Mouse (Mus musculus) forebrain, embryonic 12.5 days (tissue): ENCODE results near the gene Cmtm3. TPM values are rescaled to one million over a fixed set of nuclear protein-coding genes. Genes with fewer than 3 reads are reported as not detected.
A peak's percentile ranks its signal among the peaks of the same experiment; 100 is the strongest.

Source experiments
- ATAC-seq: fragments of 200-750 bp; cut with Nextera tagmentation; 2 replicates; pipeline ENCODE4 v1.8.0; 2017; ENCODE audit warnings: moderate TSS enrichment; ENCODE audit not compliant: low FRiP score
- H3K27ac ChIP-seq: fragments of 300-500 bp; sonication (generic); 2 replicates; pipeline ENCODE4 v1.5.1; 2016; ENCODE audit warnings: mild to moderate bottlenecking
- H3K27me3 ChIP-seq: fragments of 300-500 bp; sonication (generic); 2 replicates; pipeline ENCODE4 v1.6.1; 2016; ENCODE audit warnings: mild to moderate bottlenecking
- H3K36me3 ChIP-seq: fragments of 300-500 bp; sonication (generic); replicated peaks from 2 replicates; pipeline ENCODE4 v1.6.1; 2016; ENCODE audit warnings: mild to moderate bottlenecking
- H3K4me1 ChIP-seq: fragments of 300-500 bp; sonication (generic); 2 replicates; pipeline ENCODE4 v1.6.1; 2016
- H3K4me2 ChIP-seq: fragments of 300-500 bp; sonication (generic); 2 replicates; pipeline ENCODE4 v1.6.1; 2016; ENCODE audit warnings: mild to moderate bottlenecking, moderate library complexity
- H3K4me3 ChIP-seq: fragments of 300-500 bp; sonication (generic); replicated peaks from 2 replicates; pipeline ENCODE4 v1.5.1; 2016; ENCODE audit warnings: mild to moderate bottlenecking
- H3K9ac ChIP-seq: fragments of 300-500 bp; sonication (generic); 2 replicates; pipeline ENCODE4 v1.6.1; 2016; ENCODE audit warnings: mild to moderate bottlenecking
- H3K9me3 ChIP-seq: fragments of 300-500 bp; sonication (generic); 2 replicates; pipeline ENCODE4 v1.6.1; 2016
- WGBS: fragments of 180-500 bp; shearing (Covaris S2); methylation state at CpG from one replicate; pipeline ENCODE4 v1.1.7; 2016; 5-methylcytosine and 5-hydroxymethylcytosine counted together
- polyA plus RNA-seq: library from polyadenylated mRNA; unstranded; fragments of >200 nt; fragmentation: Nextera tagmentation; extraction: Ambion mirVana; gene quantifications from 2 replicates; pipeline ENCODE4 v1.2.1, GENCODE M21; 2016

Gene Cmtm3
- polyA plus RNA-seq, 1 experiment from 2014 or later = 59.9 TPM

DNA sequence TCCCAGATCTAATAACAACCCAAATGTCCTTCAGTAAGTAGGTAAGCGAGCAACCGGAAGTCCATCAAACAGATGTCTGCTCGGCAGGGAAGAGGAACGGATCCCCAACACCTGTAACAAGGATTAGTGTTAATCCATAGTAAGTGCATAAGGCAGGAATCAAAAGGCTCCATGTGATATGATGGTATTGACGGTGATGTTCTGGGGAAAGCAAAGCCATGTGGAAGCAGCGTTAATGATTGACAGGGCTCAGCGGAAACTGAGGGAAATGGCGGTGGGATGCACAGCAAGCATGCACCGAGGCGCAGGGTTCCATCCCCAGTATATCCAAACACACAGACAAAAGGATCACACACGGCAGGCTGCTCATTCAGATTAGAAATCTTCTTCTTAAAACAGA, 35.1 kb downstream of the Cmtm3 start:
- H3K27ac ChIP-seq = no peak overlapping the region
- WGBS = 72% methylated on average over 11 of the region's 11 CpGs
- H3K36me3 ChIP-seq = no peaks in the 10 kb centered on the region
- H3K9ac ChIP-seq = no peak overlapping the region
- H3K27me3 ChIP-seq = no peaks in the 10 kb centered on the region
- no peak for ATAC-seq
- peaks cover 37% of the 10 kb centered on the region for H3K4me1 ChIP-seq
- H3K4me3 ChIP-seq = no peak overlapping the region
- H3K9me3 ChIP-seq = no peaks in the 10 kb centered on the region
- no peak overlapping the region for H3K4me2 ChIP-seq

DNA sequence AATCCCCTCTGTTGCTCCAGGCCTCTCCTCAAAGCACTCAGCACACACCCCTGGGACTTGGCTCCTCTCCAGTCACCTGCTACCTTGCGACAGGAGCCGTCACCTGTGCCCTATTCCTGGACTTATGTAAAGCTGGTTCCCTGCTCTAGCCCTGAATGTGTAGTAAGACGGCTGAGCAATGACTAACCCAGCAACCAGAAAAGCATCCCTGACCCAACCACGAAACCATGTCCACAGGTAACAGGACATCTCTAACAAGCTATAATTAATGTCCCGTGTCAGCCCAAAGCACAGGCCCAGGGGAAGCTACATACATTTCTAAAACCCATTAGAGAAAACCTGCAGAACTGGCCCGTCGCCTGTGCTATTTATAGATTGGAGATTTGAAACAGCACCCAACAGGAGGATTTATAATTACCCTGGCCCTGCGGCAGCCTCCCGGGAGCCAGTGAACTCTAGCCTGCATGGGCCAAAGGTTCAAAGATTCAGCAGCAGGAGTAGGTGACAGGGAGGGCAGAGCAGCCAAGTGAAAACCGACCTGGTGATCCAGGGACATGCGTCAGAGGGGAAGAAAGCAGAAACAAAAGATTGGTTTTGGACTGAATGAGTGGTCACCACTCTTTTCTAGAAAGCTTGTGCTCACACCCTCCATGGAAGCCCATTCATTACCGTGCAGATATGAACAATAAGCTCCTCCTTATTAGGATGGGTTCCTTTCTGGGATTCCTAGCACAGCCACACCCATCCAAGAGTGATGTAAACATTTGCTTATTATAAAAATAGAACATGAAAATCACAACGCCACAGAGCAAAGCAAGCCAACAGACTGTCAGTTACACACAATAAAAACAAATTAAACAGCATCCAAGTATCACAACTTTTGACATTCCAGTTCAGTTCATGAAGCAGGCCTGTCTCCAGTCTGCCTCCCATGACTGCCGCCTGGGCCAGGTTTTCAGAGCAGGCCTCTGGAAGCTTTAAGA, 35.9 kb downstream of the Cmtm3 start:
- Histone ChIP-seq H3K27ac (no peak overlapping the region), H3K9me3 (no peaks in the 10 kb centered on the region), H3K4me2 (no peak overlapping the region), H3K27me3 (no peaks in the 10 kb centered on the region), H3K36me3 (no peaks in the 10 kb centered on the region), H3K9ac (no peak overlapping the region), H3K4me3 (no peak overlapping the region), H3K4me1 (peaks cover 31% of the 10 kb centered on the region)
- 46% methylated on average over 14 of the region's 14 CpGs for WGBS
- no peak for ATAC-seq

DNA sequence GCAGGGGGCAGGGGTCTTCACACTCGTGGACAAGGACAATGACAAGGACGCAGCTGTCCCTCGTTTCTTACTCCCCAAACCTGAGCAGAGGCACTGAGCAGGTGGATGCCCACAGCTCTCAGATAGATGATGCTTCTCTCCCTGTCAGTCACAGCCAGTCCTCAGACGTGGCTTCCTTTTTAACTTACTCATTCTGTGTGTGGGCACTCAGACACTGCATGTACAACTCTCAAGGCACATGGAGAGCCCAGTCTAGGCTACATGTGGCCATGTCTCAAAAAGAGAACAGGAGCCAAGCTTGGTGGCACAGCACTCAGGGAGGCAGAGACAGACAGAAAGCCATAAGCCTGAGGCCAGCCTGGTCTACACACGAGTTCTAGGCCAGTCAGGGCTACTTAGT, 36.7 kb downstream of the Cmtm3 start:
- Histone ChIP-seq H3K9me3 (no peaks in the 10 kb centered on the region), H3K27me3 (no peaks in the 10 kb centered on the region), H3K27ac (no peak overlapping the region), H3K4me3 (no peak overlapping the region), H3K4me2 (no peak overlapping the region), H3K4me1 (peaks cover 31% of the 10 kb centered on the region), H3K9ac (no peak overlapping the region), H3K36me3 (no peaks in the 10 kb centered on the region)
- WGBS = 45% methylated on average over 5 of the region's 5 CpGs
- ATAC-seq = 0 out of 2 replicates have a peak, but pooled peaks have one; percentile 27

DNA sequence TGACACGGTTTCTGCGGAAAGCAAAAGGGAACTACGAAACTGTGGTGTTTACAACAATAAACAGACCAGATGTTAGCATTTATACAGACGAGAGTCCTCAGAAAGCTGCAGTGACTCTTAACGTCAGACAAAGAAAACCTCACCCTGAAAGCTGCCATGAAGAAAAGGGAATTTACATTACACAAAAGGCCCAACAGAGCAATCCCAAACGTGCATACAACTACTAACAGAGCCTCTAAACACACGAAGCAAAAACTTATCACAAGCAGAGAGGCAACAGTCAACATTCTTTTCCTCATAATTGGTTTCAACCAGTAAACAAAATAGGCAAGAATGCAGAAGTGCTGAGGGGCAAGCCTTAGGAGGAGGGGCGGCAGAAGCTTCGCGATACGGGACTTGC, 37.5 kb downstream of the Cmtm3 start:
- no peak overlapping the region for H3K4me2 ChIP-seq
- H3K4me3 ChIP-seq = no peak overlapping the region
- no peak overlapping the region for H3K9ac ChIP-seq
- no peaks in the 10 kb centered on the region for H3K27me3 ChIP-seq
- no peak for ATAC-seq
- peaks cover 30% of the 10 kb centered on the region for H3K4me1 ChIP-seq
- no peak overlapping the region for H3K27ac ChIP-seq
- WGBS = 27% methylated on average over 11 of the region's 11 CpGs
- H3K36me3 ChIP-seq = no peaks in the 10 kb centered on the region
- no peaks in the 10 kb centered on the region for H3K9me3 ChIP-seq

DNA sequence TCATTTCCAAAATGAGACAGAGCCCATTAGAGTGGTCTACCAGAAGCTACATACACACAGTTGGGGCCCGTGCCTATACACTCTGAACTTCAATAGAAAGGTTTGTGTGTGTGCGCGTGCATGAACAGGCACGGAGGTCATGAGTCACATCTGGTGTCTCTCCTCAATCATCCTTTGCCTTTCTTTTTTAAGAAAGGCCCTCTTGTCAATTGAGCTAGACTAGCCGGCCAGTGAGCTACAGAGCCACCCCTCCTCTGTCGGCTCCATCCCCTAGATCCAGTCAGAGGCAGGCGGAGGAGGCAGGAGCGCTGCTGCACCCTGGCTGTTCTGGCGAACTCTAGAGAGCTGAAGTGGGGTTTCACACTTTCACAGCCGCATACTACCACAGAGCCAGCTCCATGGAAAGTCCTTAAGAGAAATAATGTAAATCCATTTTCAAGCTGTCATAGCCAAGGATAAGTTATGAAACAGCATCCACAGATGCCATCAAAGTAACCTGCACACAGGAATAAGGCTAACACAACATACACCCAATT, 40.2 kb downstream of the Cmtm3 start:
- Histone ChIP-seq H3K9me3 (no peaks in the 10 kb centered on the region), H3K36me3 (no peaks in the 10 kb centered on the region), H3K9ac (no peak overlapping the region), H3K27ac (no peak overlapping the region), H3K4me1 (peaks cover 30% of the 10 kb centered on the region), H3K4me3 (no peak overlapping the region), H3K4me2 (no peak overlapping the region), H3K27me3 (no peaks in the 10 kb centered on the region)
- WGBS = 60% methylated on average over 10 of the region's 10 CpGs
- ATAC-seq = no peak

DNA sequence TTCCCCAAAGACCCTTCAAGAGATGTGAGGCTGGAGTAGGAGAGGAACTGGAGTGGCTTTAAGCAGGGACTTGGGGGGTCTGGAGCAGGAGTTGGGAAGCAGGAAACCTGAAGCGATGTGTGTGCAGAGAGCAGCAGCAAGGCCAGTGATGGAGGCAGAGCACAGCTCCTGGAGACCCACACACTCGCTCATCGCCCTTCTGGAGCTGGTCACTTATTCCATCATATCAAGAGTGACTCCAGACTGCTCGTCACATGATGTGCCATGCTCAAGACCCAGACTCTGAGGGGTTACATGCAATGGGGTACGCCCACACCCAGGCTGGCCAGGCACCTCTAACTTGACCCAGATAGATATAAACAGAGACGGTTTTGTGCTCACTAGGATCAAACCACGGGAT, 41.1 kb downstream of the Cmtm3 start:
- no peaks in the 10 kb centered on the region for H3K9me3 ChIP-seq
- WGBS = 90% methylated on average over 7 of the region's 7 CpGs
- no peak overlapping the region for H3K27ac ChIP-seq
- H3K27me3 ChIP-seq = no peaks in the 10 kb centered on the region
- H3K4me3 ChIP-seq = no peak overlapping the region
- H3K4me1 ChIP-seq = peaks cover 23% of the 10 kb centered on the region
- no peak overlapping the region for H3K9ac ChIP-seq
- no peak overlapping the region for H3K4me2 ChIP-seq
- ATAC-seq = no peak
- H3K36me3 ChIP-seq = no peaks in the 10 kb centered on the region

DNA sequence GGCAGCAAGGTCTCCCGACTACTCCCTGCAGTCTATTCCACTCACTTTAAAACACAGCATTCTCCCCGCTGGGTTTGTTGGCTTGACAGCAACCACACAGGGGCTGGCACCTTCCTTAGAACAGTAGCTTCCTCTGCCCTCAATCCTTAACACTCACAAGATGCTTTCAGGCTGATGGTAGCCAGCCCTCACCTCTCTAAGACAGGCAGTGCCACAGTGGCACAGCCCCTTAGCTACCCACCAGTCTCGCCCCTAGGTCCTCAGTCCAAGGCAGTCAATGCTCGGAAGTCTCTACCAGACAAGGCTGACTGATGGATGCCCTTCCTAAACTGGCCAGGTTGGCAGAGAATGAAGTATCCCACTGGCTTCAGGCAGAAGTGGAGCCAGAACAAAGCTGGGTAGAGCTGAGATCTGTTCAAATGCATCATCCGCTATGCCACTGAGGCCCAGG, 41.8 kb downstream of the Cmtm3 start:
- 83% methylated on average over 5 of the region's 5 CpGs for WGBS
- Histone ChIP-seq H3K9me3 (no peaks in the 10 kb centered on the region), H3K4me3 (no peak overlapping the region), H3K9ac (no peak overlapping the region), H3K27ac (no peak overlapping the region), H3K4me2 (no peak overlapping the region), H3K4me1 (peaks cover 23% of the 10 kb centered on the region), H3K36me3 (no peaks in the 10 kb centered on the region), H3K27me3 (no peaks in the 10 kb centered on the region)
- no peak for ATAC-seq

DNA sequence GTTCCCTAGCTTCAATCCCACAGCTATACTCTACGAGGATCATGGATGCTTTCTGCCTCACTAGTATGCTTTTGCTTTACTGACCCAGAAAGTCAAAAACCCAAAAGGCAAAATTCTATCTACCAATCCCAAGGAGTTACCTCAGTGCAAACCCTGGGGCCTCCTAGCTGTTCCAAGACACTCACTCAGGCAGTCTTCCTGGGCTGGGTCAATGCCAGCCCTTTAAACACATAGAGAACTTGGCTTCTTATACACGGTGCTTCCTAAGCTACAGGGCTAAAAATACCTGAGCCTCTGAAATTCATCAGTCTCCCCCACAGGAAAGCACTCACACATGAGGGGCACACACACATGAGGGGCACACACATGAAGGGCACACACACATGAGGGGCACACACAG, 44.1 kb downstream of the Cmtm3 start:
- Histone ChIP-seq H3K9ac (no peak overlapping the region), H3K4me3 (no peak overlapping the region), H3K36me3 (no peaks in the 10 kb centered on the region), H3K4me2 (no peak overlapping the region), H3K27me3 (no peaks in the 10 kb centered on the region), H3K9me3 (no peaks in the 10 kb centered on the region), H3K4me1 (peaks cover 33% of the 10 kb centered on the region), H3K27ac (no peak overlapping the region)
- no peak for ATAC-seq
- WGBS = 90% methylated on average over 2 of the region's 2 CpGs

DNA sequence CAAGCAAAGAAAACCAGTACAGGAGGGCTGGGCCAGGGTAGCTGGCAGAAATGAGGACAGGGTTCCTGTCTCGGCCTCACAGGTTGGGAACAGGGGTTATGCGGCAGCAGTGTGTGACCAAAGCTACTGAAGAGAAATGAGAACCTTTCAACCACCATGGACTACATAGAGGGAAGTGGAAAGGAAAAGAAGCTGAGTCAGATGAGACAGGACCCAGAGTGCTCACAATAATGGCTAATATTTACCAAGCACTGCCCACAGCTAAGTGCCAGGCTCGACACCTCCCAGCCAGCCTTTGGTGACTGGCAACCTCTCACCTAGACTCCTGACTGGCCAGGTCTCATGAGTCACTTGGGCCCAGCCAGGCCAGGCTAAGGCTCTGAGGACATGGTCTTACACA, 44.8 kb downstream of the Cmtm3 start:
- H3K9me3 ChIP-seq = no peaks in the 10 kb centered on the region
- H3K4me1 ChIP-seq = peaks cover 33% of the 10 kb centered on the region
- H3K36me3 ChIP-seq = no peaks in the 10 kb centered on the region
- no peak overlapping the region for H3K4me3 ChIP-seq
- H3K4me2 ChIP-seq = no peak overlapping the region
- H3K27ac ChIP-seq = no peak overlapping the region
- 75% methylated on average over 3 of the region's 3 CpGs for WGBS
- no peaks in the 10 kb centered on the region for H3K27me3 ChIP-seq
- H3K9ac ChIP-seq = no peak overlapping the region
- no peak for ATAC-seq

DNA sequence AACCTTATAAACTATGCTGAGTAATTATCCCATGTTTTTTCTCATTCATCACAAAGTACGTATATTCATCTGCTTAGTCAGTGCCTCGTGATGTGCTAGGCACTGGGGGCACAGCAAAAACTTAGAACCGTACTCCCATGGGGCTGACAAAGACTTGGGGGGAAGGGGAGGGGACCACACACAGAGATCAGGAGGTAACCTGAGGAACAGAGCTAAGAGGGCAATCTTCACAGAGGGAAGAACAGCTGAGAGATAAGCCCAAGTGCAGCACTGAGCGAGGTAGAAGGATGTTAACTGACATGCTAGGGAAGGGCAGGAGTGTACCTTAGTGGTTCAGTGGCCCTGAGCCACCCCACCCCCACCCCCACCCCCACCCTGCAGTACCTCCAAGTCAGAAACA, 47.5 kb downstream of the Cmtm3 start:
- peak; percentile 30; the same call in 1 of the 2 replicates for ATAC-seq
- H3K36me3 ChIP-seq = no peaks in the 10 kb centered on the region
- H3K27ac ChIP-seq = no peak overlapping the region
- 20% methylated on average over 4 of the region's 4 CpGs for WGBS
- H3K4me1 ChIP-seq = peaks cover 33% of the 10 kb centered on the region
- H3K9ac ChIP-seq = peak overlapping the region; percentile 38; the same call in 1 of the 2 replicates
- no peak overlapping the region for H3K4me2 ChIP-seq
- H3K27me3 ChIP-seq = no peaks in the 10 kb centered on the region
- H3K4me3 ChIP-seq = no peak overlapping the region
- no peaks in the 10 kb centered on the region for H3K9me3 ChIP-seq

DNA sequence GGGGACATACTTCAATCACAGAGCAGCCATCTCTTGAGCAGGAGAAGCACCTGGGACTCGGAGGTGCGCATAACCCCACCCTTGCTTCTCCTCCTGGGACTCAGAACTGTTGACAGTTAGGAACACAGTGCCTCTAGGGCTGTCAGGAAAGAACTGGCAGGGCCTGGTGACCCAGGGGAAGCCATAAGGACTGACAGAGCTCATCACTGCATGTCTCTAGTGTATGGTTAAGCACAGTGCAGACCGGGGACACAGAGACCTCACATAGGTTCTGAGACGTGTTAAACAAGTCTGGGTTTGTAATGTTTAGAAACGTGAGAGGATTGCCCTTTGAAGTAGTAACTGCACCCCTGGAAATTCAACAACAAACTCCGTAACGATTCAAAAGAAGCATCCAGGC, 48.3 kb downstream of the Cmtm3 start:
- H3K36me3 ChIP-seq = no peaks in the 10 kb centered on the region
- ATAC-seq = no peak
- H3K27me3 ChIP-seq = no peaks in the 10 kb centered on the region
- no peak overlapping the region for H3K27ac ChIP-seq
- no peak overlapping the region for H3K9ac ChIP-seq
- H3K4me2 ChIP-seq = no peak overlapping the region
- 64% methylated on average over 7 of the region's 7 CpGs for WGBS
- H3K4me1 ChIP-seq = peaks cover 29% of the 10 kb centered on the region
- no peak overlapping the region for H3K4me3 ChIP-seq
- H3K9me3 ChIP-seq = no peaks in the 10 kb centered on the region

DNA sequence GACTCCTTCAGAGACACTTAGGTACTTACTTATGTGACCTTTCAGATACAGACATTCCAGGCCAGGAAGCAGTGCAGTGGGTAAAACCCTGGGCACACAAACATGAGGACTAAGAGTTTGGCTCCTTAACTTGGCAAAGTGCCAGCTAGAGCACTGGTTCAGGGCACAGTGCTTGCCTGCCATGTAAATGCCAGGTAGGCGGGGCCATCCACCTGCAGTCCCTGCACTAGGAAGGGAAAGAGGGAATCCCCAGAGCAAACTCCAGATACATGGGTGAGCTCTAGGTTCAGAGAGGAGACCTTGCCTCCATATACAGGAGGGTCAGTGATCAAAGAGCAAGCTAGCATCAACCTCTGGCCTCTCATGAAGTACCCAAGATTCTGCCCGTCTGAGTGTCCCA, 48.8 kb downstream of the Cmtm3 start:
- peaks cover 28% of the 10 kb centered on the region for H3K4me1 ChIP-seq
- no peak overlapping the region for H3K9ac ChIP-seq
- no peaks in the 10 kb centered on the region for H3K9me3 ChIP-seq
- H3K4me3 ChIP-seq = no peak overlapping the region
- WGBS = 95% methylated on average over 2 of the region's 2 CpGs
- no peak for ATAC-seq
- no peaks in the 10 kb centered on the region for H3K27me3 ChIP-seq
- H3K4me2 ChIP-seq = no peak overlapping the region
- H3K27ac ChIP-seq = no peak overlapping the region
- H3K36me3 ChIP-seq = no peaks in the 10 kb centered on the region

DNA sequence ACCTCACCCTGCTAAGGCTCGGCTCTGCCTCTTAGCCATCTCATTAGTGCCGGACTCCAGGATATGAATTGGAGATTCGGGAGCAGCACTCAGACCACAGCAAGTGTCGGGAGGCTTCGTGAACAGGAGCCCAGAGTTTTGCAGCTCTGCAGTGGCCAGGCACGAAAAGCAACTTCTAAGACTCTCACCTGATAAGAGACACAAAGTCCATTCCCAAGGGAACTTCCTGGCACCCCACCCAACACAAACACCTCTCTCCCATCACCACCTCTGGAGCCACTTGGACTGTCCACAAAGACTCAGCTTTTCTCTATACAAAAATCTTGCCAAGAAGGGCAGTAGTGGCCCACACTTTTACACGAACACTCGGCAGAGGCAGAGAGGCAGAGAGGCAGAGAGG, 51.0 kb downstream of the Cmtm3 start:
- ATAC-seq = no peak
- H3K9ac ChIP-seq = no peak overlapping the region
- no peaks in the 10 kb centered on the region for H3K27me3 ChIP-seq
- 82% methylated on average over 8 of the region's 8 CpGs for WGBS
- no peaks in the 10 kb centered on the region for H3K9me3 ChIP-seq
- H3K4me1 ChIP-seq = peaks cover 40% of the 10 kb centered on the region
- no peak overlapping the region for H3K4me3 ChIP-seq
- no peaks in the 10 kb centered on the region for H3K36me3 ChIP-seq
- no peak overlapping the region for H3K4me2 ChIP-seq
- H3K27ac ChIP-seq = no peak overlapping the region
